Mouse (Mus musculus) v-Abl transformed pro-B cells (cell line): Measurements from ENCODE around the gene Dkkl1.

Experiments
- in situ Hi-C, 2 experiments: fragments of 400-800 bp; cut with MboI; formaldehyde crosslinking; loops; one replicate each; pipeline ENCODE4 v1.15.1; 2025; ENCODE audit not compliant: unreplicated experiment in 2 of 2

Dkkl1 gene

DNA sequence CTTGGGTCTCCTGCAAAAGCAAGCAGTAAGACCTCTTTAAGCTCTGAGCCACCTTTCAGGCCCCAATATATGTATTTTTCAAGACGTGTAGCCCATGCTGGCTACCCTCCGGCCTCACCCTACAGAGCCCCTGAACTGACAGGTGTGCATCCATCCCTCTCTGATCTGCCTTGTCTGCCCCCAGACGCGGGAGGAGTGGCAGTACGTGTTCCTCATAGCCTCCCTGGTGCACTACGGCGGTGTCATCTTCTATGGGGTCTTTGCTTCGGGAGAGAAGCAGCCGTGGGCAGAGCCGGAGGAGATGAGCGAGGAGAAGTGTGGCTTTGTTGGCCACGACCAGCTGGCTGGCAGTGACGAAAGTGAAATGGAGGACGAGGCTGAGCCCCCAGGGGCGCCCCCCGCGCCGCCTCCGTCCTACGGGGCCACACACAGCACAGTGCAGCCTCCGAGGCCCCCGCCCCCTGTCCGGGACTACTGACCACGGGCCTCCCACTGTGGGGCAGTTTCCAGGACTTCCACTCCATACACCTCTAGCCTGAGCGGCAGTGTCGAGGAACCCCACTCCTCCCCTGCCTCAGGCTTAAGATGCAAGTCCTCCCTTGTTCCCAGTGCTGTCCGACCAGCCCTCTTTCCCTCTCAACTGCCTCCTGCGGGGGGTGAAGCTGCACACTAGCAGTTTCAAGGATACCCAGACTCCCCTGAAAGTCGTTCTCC is 37.2 kb downstream of the Dkkl1 start:
- in situ Hi-C loops, result loop anchor here in 1 of 2 experiments (5.0 kb wide), 1 partner anchor 128 kb away; no protein-coding TSS in a partner anchor

GRCm38 (mm10) chr7:45173772-45174171 is 38.2 kb downstream of the Dkkl1 start:
- in situ Hi-C loops, result loop anchor here in 1 of 2 experiments (5.0 kb wide), 1 partner anchor 129 kb away; no protein-coding TSS in a partner anchor

GRCm38 (mm10) chr7:45172974-45173373 is 39.0 kb downstream of the Dkkl1 start:
- in situ Hi-C loops, result loop anchor here in 1 of 2 experiments (5.0 kb wide), 1 partner anchor 129 kb away; no protein-coding TSS in a partner anchor

DNA sequence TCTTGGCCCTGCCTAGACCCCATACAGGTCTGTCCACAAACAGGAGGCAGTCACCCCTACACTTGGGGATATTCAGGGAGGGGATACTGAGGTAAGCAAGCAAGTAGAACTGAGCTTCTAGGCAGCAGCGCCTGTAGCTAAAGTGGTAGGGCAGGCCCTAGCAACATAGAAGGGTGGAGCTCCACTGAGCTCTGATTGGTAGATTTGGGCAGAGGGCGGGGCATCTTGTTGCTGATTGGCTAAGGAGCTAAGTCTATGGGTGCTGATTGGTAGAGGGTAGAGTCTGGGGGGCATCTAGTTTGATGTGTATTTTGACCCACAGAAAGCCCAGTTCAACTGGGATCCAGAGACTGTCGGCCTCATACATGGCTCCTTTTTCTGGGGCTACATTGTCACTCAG is 42.5 kb downstream of the Dkkl1 start:
- in situ Hi-C loops, result loop anchor here (5.0 kb wide), 2 partner anchors 33 to 133 kb away; partner anchors contain the start of gene Ccdc155 (in 1 of the 2)

- in situ Hi-C loops, result loop anchor here (5.0 kb wide), 2 partner anchors 34 to 134 kb away; partner anchors contain the start of gene Ccdc155 (in 1 of the 2)
These were observed 43.3 kb downstream of the Dkkl1 start for GRCm38 (mm10) chr7:45168656-45169055.

DNA sequence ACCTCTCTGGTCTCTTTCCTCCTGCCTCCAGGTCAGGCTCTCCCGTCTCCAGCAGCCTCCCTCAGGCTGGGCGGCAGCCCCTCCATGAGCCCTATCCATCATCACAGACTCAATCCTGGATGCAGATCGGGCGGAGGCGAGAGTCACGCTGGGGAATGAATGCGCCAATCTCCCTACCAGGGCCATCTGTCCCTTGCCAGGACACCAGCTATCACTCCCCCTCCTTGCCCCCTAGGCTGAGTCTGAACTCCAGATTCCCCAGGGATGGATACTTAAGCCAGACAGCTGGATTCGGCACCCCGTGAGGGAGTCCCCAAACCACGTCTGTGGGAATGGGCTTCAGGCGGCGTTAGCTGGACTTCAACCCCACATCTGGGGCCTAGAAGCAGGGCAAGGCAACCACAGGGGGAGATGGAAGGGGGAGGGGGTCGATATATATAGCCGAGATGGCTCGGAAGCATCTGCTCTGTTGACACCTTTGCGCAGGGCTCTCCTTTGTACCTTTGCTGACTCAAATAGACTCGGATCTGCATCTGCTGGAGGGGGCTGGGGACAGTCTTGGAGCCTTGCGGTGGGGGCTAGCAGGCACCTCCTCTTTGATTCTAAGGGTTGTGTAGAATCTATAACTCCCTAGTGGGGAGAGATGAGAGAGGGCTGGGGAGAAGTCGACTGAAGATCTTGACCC is 44.0 kb downstream of the Dkkl1 start:
- in situ Hi-C loops, result loop anchor here (5.0 kb wide), 2 partner anchors 34 to 134 kb away; partner anchors contain the start of gene Ccdc155 (in 1 of the 2)

- in situ Hi-C loops, result loop anchor here (5.0 kb wide), 2 partner anchors 35 to 135 kb away; partner anchors contain the start of gene Ccdc155 (in 1 of the 2)
These were observed 45.0 kb downstream of the Dkkl1 start for GRCm38 (mm10) chr7:45166950-45167401.

DNA sequence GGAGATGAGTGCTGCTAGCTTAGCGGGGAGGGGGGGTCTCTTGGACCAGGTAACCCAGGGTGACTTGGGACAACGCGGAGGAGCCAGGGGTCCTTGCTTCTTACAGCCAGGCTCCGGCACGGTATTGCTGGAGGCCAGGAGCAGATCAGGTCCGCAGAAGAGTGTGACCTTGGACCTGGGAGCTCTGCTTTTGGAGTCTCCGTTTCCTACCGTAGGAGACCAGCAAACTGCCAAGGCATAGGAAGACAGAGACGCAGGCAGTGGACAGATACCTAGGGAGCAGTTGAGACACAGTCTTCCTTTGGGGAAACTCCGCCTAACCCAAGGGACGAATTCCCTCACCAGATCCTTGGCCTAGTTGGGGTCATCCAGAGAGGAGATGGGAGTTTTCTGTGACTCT is 46.2 kb downstream of the Dkkl1 start:
- in situ Hi-C loops, result loop anchor here (5.0 kb wide), 2 partner anchors 37 to 137 kb away; partner anchors contain the start of gene Ccdc155 (in 1 of the 2)

GRCm38 (mm10) chr7:45164833-45165232 is 47.1 kb downstream of the Dkkl1 start:
- in situ Hi-C loops, result loop anchor here (5.0 kb wide), 2 partner anchors 37 to 137 kb away; partner anchors contain the start of gene Ccdc155 (in 1 of the 2)

- in situ Hi-C loops, result no loop called here
These were observed 48.0 kb downstream of the Dkkl1 start, which contains the start of gene Slc17a7 for GRCm38 (mm10) chr7:45163735-45164490. Gene Slc17a7 (plus strand): TSS chr7:45163949.

DNA sequence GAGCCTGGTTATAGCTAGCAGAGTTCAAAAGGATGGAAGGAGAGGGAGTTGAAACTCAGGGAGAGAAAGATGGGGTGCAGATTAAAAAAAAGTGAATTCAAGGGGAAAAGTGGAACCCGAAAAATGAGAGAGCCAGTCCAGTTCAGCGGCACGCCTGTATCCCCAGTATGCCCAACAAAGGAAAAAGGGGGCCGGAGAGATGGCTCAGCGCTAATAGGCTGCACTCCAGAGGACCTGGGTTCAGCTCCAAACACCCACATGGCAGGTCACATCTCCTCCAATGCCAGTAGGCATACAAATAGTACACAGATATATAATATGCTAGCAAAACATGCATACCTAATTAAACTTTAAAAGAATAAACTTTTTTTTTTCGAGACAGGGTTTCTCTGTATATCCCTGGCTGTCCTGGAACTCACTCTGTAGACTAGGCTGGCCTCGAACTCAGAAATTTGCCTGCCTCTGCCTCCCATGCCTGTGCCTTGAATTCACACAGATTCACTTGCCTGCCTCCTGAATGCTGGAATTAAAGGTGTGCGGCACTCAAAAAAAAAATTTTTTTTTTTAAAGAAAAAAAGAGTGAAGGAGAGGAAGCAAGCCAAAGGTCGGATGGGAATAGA is 48.8 kb downstream of the Dkkl1 start:
- in situ Hi-C loops, result no loop called here

GRCm38 (mm10) chr7:45162551-45162950 is 49.4 kb downstream of the Dkkl1 start:
- in situ Hi-C loops, result no loop called here

GRCm38 (mm10) chr7:45161612-45162473 is 50.1 kb downstream of the Dkkl1 start:
- in situ Hi-C loops, result no loop called here

DNA sequence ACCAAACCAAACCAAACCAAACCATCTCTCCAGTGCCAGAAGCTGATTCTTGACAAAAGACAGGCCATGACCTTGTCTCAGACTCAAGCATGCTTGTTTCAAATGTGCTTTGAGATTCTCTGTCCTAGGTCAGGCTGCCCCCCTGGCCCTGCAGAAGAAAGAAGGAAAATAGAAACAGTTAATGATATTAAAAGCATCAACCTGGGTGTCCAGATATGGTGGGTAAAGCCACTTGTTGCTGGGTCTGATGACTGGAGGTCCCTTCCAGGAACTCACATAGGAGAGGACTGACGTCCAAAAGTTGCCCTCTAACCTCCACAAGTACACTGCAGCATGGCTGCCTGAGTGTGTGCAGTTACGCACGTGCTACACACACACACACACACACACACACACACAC is 51.1 kb downstream of the Dkkl1 start:
- in situ Hi-C loops, result no loop called here

DNA sequence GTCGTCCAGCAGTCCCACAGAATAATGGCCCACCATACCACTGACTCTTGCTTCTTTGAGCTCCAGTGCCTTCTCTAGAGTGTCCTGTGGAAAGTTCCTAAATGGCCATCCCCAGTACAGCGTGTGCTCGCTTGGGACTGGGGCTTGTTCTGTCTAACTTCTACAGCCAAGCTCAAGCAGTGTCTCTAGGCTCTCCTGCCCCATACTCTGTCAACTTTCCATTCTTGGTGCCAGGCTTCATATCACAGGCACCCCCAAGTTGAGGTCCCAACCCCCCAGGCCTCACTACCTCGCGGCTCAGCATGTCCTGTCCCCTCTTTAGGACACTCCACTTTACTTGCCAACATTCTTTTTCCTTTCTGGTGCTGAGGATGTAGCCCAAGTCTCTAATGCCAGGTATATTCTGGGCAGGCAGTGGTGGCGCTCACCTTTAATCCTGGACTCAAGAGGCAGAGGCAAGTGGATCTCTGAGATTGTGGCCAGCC is 51.6 kb downstream of the Dkkl1 start:
- in situ Hi-C loops, result no loop called here

DNA sequence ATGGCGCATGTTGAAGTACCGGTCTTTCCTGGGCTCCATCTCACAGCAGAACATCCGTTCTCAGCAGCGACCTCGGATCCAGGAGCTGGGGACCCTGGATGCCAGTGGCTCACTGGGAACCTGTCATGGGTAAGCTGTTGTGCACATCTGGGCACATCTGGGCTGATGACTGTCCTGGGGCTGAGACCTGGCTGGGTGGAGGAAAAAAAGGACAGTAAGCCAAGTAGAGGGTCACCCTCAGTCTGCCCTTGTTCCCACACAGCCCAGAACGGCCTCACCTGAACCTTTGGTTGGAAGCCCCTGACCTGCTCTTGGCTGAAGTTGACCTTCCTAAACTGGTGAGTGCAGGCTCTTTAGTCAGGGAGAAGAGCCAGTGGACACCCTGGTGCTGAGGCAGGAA is 53.0 kb downstream of the Dkkl1 start:
- in situ Hi-C loops, result loop anchor here in 1 of 2 experiments (5.0 to 10.0 kb wide), 2 partner anchors 38 to 174 kb away; partner anchors contain the start of gene Prmt1
